Mouse (Mus musculus) fat pad, adult 2 months (tissue): ENCODE results near the gene Efemp2.

Experiments
- DNase-seq: peaks from one replicate; pipeline ENCODE4 v3.0.0-alpha.2; 2011; ENCODE audit warnings: low read depth, low spot score; ENCODE audit errors: extremely low read depth

Gene Efemp2

GRCm38 (mm10) chr19:5473720-5474119 is at the start of gene Efemp2:
Gene Efemp2 (plus strand): TSS chr19:5473954.
- no peak for DNase-seq

- DNase-seq, result no peak
Observed at GRCm38 (mm10) chr19:5424092-5424781, 49.5 kb upstream of the Efemp2 start.

GRCm38 (mm10) chr19:5424782-5425741 is 48.7 kb upstream of the Efemp2 start, which contains the start of the genes Drap1 and AI837181:
Gene Drap1 (minus strand): TSS chr19:5424979.
Gene AI837181 (plus strand): TSS chr19:5425144.
- peak; percentile 57 for DNase-seq

- no peak for DNase-seq
Observed at GRCm38 (mm10) chr19:5425906-5426565, 47.7 kb upstream of the Efemp2 start.

- DNase-seq, result no peak
Observed at GRCm38 (mm10) chr19:5426640-5427290, 47.0 kb upstream of the Efemp2 start.

GRCm38 (mm10) chr19:5428083-5428482 is 45.7 kb upstream of the Efemp2 start:
- DNase-seq, result no peak

- DNase-seq, result no peak
Observed at GRCm38 (mm10) chr19:5429219-5429618, 44.5 kb upstream of the Efemp2 start.

- DNase-seq, result no peak
Observed at GRCm38 (mm10) chr19:5429806-5430205, 43.9 kb upstream of the Efemp2 start.

- DNase-seq, result no peak
Observed at GRCm38 (mm10) chr19:5430408-5430807, 43.3 kb upstream of the Efemp2 start.

- DNase-seq, result no peak
Observed at GRCm38 (mm10) chr19:5431911-5432464, 41.8 kb upstream of the Efemp2 start.

- DNase-seq, result no peak
Observed at GRCm38 (mm10) chr19:5432992-5433852, 40.5 kb upstream of the Efemp2 start.

- no peak for DNase-seq
Observed at GRCm38 (mm10) chr19:5433951-5434350, 39.8 kb upstream of the Efemp2 start.

- DNase-seq, result no peak
Observed at GRCm38 (mm10) chr19:5444371-5444908, 29.3 kb upstream of the Efemp2 start.

GRCm38 (mm10) chr19:5444954-5445353 is 28.8 kb upstream of the Efemp2 start:
- no peak for DNase-seq

- DNase-seq, result no peak
Observed at GRCm38 (mm10) chr19:5445747-5446146, 28.0 kb upstream of the Efemp2 start.

- no peak for DNase-seq
Observed at GRCm38 (mm10) chr19:5447515-5448353, 26.0 kb upstream of the Efemp2 start, which contains the start of gene Fosl1. Gene Fosl1 (plus strand): TSS chr19:5447547.

- DNase-seq, result no peak
Observed at GRCm38 (mm10) chr19:5448354-5449150, 25.2 kb upstream of the Efemp2 start.
